Mouse (Mus musculus) frontal cortex, postnatal 10 days (tissue): ENCODE results near the gene Palm3.
A peak's percentile ranks its signal among the peaks of the same experiment; 100 is the strongest.
"Not testable (repeated sequence)": the region's sequence is repeated elsewhere in the genome, so short reads cannot be mapped to it uniquely, and the experiment has no call there.

Source experiments
- DNase-seq, 2 experiments: peaks; one replicate each; pipeline ENCODE4 v3.0.0; 2022; ENCODE audit warnings: low spot score in 2 of 2, mixed read lengths in 1 of 2

Gene Palm3

DNA sequence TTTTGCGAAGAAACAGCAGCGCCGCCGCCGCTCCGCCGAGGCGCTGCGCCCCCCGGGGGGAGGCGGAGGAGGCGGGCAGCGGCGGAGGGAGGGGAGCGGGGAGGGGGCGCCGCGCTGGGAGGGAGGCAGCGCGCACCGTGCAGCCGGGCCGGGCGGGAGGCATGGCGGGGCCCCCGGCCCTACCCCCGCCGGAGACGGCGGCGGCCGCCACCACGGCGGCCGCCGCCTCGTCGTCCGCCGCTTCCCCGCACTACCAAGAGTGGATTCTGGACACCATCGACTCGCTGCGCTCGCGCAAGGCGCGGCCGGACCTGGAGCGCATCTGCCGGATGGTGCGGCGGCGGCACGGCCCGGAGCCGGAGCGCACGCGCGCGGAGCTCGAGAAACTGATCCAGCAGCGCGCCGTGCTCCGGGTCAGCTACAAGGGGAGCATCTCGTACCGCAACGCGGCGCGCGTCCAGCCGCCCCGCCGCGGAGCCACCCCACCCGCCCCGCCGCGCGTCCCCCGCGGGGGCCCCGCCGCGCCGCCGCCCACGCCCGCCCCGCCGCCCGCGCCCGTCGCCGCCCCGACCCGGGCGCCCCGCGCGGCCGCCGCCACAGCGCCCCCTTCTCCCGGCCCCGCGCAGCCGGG lies 23.6 kb upstream of the Palm3 start, which contains the start of gene Samd1:
Samd1 (plus strand) TSS at position 162 of the 631 bp plus-strand sequence.
- DNase-seq, result peak in 1 of 2 experiments; percentile 65

DNA sequence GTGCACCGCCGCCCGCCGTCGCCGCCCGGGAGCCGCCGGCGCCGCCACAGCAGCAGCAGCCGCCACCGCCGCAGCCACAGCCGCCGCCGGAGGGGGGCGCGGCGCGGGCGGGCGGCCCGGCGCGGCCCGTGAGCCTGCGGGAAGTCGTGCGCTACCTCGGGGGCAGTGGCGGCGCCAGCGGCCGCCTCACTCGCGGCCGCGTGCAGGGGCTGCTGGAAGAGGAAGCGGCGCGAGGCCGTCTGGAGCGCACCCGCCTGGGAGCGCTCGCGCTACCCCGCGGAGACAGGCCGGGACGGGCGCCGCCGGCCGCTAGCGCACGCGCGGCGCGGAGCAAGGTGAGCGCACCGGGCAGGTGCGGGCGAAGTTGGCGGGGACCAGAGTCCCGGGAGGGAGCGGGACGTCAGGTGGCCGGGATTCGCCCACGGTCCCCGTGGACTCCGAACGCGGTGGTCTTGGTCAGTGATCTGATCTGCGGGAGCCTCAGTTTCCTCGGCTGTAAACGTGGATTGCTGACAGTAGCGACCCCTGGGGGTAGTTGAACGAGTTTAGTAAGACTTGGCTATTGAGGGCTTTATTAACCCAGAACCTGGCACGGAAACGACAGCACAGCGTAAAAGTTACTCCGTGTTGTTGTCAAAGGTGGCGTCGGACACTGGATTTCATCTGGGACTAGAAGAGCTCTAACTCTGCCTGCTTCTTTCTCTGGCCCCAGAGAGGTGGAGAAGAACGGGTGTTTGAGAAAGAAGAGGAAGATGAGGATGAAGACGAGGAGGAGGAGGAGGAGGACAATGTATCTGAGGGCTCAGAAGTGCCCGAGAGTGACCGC lies 22.8 kb upstream of the Palm3 start:
- peak in 1 of 2 experiments; percentile 64 for DNase-seq

DNA sequence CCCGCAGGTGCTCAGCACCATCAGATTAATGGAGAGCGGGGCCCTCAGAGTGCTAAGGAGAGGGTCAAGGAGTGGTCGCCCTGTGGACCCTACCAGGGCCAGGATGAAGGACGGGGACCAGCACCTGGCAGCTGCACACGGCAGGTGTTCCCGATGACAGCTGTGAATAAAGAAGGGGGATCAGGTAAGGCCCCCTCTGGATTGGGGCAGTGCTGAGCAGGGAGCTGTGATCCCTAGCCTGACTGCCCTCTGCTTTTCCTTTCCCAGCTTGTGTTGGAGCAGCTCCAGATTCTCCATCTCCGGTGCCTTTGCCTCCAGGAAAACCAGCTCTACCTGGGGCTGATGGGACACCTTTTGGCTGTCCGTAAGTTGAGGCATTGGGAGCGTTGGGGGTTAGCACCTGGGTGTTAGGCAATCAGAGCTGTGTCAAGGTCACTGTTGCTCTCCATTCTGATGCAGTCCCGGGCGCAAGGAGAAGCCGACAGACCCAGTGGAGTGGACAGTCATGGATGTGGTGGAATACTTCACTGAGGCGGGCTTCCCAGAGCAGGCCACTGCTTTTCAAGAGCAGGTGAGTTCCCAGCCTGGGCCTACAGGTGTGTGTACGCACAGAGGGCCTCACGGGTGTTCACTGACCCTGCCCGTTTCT lies 22.1 kb upstream of the Palm3 start:
- DNase-seq, result no peak

DNA sequence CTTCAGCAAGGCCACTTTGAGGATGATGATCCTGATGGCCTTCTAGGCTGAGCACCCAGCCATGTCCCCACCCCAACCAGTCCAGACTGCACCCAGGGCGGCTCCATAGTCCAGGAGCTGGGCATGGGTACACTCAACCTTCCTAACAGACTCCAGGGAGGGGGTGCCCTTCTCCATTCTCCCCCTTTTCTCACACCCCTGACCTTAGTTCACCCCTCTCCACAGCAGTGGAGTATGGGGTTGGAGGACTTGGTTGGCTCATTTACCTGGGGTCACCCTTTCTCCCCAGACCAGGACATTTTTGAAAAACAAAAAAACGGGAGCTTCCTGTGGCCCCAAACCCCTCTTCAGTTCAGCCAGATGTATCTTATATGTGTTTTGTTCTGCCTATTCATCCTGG lies 21.4 kb upstream of the Palm3 start:
- DNase-seq, result no peak

DNA sequence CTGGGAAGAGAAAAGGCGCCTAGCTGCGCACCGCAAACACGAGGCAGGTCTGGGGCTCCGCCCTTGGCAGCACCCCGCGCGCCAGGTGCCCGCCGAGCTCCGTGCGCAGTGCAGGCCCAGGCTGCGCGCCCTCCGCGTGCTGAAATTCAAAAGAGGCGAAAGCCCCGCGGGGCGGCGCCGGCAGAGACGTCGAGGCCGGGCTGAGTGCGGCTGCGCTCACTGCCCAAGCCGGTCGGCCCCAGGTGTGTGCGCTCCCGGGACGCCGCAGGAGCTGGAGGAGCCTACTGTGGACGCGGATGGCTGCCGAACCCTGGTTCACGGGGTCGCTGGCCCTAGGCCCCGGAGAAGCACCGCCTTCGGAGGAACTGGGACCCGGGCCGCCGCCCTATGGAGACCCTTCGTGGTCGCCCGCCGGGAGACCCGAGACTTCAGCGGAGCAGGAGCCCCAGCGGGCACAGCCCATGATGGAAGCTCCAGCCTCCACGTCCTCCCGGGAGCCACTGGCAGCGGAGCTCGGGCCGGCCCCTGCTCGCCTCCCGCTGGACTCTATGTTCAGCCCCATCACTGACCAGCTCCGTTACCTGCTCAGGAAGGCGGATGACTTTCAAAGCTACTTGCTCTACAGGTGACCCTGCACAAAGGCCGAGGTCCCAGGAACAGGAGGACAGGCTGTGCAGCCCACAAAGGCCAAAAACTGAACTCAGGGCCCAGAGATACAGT lies 19.8 kb upstream of the Palm3 start, which contains the start of gene 1700067K01Rik:
1700067K01Rik (plus strand) TSS at position 222 of the 720 bp plus-strand sequence.
- DNase-seq, result no peak

DNA sequence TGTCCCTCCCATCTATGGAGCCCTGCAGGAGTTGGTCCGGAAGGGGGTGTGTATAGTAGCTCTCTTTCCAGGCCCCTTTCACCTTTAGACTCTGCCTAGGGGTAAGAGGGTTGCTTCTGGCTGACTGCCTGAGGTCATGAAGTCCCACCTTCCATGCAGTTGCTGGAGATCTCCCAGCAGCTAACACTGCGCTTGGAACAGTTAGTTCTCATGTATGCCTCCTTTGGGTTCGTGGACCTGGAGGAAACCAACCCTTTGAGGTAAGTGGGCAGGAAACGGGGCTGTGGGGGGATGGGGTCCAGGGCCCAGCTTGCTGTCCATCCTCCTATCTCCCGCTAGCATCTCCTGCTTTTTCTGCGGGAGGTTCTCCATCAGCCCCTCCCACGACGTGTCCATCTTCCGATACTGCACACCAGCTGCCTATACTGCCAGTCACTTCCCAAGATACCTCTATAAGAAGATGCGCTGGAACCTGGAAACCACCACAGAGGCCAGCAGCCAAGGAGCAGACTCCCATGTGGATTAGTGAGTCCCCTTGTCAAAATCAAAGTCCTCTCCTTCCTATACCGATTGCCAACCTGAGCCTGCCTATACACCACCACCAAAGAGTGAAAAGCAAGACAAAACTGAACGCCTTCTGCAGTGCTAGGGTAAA lies 18.2 kb upstream of the Palm3 start:
- no peak for DNase-seq

DNA sequence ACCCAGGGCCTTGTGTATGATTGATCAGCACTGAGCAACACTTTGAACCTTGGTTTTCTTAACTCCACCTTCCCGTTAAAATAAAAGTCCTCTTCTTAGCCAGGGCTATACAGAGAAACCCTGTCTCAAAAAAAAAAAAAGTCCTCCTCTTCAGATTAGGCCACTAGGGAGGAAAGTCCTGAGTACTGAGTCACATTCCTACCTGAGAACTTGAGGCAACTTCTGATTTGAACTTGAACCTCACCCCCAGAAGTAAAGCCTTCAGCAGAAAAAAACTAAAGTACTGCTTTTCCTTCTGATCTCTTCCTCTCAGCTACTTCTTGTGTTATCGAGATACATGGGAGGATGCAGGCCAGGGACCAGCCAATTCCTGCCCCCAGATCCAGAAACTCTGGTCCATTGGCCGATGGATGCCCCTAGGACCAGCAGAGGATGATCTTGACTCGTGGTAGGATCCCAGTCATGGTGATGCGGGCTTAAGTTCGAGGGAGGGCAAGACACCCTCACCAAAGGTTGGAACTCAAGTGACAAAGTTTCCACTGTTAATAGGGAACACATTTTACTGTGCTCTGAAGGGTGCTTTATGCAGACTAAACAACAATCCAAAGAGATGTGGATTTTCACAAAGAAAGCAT lies 17.5 kb upstream of the Palm3 start:
- no peak for DNase-seq

DNA sequence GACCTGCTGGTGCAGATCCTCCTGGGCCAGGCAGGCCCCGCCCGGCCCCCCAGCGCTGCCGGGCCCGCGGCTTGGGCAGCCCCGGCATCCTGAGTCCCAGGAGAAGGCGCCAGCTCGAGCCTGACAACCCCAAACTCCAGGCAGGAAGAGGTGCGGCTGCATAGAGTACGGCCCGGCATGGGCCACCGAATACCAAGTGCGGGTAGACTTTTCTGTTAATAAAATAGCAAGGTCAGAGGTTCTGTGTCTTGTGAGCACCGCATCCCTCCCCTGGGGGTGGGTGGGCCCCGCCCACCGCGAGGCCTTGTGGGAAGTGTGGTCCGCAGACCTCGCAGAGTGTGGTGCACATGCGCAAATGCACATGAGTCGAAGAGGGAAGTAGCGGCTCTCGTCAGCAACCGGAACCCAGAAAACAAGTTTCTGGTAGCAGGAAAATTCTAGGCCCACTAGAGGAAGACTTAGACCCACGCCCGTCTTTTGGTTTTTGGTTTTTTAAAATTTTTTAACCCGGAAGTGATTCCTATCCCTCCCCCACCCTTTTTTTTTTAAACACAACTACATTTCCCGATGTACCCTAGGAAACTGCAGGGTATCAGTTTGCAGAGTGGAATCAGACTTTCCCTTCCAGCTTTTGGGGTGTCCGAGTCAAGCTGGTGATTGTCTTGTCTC lies 16.6 kb upstream of the Palm3 start:
- peak; percentile 90 to 91 for DNase-seq

DNA sequence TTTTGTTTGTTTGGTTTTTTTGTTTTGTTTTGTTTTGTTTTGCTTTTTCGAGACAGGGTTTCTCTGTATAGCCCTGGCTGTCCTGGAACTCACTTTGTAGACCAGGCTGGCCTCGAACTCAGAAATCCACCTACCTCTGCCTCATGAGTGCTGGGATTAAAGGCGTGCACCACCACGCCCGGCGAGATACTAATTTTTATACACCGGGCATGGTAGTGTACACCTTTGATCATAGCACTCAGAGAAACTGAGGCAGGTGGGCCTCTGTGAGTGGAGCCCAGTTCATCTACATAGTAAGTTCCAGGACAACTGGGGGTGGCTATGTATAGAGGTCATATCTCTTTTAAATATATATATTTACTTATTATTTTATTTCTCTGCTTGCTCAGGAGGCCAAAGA lies 15.8 kb upstream of the Palm3 start:
- not testable (repeated sequence) for DNase-seq

DNA sequence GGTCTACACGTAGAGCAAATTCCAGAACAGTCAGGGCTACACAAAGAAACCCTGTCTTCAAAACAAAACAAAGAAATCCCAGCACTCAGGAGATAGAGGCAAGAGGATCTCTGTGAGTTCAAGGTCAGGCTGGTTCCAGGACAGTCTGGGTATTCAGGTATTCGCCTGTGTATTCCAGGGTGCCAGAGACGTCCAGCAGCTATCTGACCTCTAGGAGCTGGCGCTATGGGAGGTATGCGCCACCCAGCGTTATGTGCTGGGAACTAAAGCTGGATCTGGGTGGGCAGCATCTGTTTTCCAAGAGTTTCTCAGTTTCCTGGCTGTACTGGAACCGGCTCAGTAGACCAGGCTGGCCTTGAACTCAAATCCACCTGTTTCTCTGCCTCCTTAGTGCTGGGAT lies 12.9 kb upstream of the Palm3 start:
- no peak for DNase-seq

DNA sequence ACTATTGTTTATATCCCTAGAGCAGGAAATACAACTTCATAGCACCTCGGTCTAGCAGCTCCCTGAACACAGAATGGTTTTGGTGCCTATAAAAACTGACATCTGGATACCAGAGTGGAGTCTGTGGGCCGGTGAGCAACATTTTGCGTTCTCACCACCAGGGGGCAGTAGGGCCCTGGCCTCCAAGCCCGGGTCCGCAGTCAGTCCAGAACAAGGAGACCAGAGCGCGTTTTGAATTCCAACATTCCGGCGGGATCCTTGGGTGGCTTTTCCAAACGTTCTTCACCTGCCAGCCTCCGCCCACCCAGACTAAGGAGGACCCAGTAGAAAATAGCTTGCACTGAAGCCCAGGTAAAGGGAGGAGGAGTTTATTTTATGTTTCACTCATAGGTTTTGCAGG lies 11.4 kb upstream of the Palm3 start:
- peak in 1 of 2 experiments; percentile 80 for DNase-seq

DNA sequence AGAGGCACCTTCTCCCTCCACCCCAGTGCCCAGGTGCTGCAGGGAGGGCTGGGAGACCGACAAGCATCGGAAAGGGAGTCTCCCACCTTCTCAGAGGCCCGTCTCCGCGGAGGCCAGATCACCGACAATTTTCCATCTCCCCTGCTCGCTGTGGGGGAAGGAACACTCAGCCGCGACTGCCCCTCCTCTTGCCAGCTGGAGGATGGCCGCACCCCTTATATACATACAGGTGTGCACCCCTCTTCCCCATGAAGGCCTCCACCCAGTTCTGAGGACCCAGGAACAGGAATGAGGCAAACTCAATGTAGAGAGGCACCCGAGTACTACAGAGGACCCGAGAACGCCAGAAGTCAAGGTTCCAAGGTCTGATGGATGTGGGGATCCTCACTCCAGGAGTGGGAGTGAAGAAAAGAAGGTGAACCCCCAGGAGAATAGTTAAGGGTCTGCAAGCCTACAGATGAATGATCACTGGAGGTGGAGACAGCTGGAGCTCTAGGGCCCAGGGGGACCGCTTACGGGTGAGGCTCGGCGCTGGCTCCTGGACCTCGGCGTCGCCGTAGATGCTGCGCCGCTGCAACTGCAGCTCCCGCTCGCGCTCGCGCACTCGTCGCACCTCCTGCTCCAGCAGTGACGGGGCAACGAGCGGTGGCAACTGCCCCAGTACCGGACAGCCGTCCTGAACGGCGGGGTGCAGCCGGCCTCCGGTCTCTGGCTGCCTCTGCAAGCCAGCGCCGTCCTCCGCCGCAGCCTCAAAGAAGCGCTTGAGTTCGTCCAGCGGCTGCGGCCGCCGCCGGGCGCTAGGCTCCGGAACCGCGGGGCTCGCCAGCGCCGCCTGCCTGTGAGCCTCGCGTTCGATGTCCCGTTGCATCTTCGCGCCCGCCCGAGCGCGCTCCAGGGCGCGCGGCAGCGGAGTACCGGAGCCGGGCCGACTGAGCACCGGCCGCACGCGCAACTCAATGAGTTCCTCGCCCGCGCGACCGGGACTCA lies 10.4 kb upstream of the Palm3 start:
- peak in 1 of 2 experiments; percentile 70 for DNase-seq

DNA sequence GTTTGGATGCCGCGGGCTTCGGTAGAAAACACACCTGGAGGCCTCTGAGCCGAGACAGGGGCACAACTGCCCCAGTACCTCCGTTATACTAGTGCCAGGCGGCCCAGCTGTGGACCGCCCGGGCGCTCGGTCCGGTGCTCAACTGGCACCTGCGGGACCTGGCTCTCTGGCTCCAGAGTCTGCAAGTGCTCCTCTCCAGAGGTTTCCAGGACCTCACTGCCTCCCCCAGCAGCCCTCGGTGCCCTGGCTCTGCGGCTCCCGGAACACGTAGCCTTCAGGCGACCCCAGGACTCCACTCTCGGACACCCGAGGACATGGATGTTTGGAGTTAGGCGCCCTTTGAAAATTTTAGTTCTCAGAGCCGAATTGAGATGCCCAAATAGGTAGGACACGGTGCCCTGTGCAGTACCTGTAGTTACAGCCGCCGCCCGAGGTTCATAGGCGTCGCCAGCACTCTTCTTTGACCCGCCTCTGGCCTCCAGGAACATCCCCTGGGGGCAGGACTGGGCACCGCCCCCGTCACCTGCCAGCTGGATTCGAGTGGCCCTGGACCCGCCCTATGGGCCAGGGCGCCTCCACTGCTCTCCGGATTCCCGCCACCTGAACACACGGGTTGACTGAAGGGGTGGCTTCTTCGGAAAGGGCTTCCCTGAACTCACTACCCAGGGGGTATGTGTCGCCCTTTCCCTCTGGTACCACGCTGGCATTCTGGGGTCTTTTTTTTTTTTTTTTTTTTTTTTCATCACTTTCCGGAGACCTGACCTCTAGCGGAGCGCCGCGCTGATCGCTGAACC lies 9.4 kb upstream of the Palm3 start, which contains the start of gene 2210011C24Rik:
2210011C24Rik (minus strand) TSS at position 467 of the 794 bp plus-strand sequence.
- no peak for DNase-seq

DNA sequence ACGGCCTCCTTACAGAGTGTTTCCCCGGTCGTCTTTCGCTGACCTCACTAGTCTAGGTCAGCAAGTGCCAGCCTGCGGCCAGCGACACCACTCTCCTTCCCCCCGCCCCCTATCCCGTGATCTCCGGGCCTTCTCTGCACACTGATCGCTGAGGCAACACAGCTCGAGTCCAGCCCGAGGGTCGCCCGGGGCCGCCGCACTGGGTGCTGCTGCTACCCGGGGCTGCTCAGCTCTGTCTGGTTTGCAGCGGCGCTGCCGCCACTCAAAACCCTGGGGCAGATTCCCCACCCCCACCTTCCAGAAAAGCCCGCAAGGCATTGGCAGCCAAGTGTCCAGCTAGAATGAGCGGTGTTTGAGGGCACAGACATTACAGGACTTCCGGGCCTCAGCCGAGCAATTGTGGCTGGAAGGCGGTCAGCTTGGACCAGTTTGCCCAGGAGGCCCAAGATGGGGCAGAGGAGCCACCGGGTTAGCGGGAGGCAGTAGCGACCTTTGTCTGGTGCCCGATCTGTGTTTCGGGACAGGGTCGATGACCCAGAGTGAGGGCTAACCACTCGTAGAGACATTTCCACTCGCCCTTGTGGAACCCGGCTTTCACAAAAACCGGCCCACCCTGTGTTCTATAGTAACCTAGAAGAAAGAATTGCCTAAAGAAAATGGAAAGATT lies 8.6 kb upstream of the Palm3 start:
- DNase-seq, result no peak

DNA sequence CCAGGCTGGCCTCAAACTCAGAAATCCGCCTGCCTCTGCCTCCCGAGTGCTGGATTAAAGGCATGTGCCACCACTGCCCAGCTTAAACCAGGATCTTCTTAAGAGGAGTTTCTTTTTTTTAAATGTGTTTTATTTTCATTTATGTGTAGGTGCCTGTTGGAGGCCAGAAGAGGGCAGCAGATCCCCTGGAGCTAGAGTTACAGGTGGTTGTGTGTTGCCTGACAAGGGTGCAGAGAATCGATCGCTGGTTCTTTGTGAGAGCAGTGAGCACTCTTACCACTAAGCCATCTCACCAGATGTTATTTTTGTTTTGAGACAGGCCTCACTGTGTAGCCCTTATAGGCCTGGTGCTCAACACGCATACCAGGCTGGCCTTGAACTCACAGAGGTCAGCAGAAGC lies 5.4 kb upstream of the Palm3 start:
- DNase-seq, result no peak

DNA sequence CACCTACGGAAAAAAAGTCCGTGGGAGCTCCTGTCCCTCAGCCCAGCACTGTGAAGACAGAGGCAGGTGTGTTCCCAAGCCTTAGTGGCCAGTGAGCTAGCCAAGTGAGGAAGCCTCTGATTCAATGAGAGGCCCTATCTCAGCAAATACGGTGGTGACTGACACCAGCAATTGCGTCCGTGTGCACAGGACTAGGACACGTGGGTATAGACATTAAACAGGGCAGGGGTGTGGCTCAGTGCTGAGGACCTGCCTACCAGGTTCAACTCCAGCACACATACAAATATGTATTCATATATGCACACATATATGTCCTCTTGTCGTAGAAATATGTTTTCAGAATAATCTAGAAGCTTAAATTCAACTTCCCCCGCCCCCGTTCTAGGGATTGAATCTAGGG lies 1.5 kb upstream of the Palm3 start:
- DNase-seq, result no peak

DNA sequence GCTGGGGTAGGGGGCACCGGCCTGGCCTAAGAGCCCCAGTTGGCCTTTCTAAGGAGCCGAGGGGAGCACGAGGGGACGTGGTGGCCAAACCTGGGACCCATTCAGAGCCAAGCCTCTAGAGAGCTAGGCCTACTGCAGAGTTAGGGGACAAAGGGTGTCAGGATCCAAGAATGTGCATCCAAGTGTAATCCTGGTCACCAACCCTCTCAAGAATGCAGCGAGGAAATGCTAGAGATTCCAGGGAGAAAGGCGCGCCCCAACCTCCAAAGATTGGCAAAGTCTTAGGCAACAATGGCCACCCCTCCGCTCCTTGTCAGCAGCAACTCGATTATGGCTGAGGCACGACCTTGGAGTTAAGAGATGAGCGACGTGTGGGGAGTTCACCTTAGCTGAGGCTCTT lies 298 bp downstream of the Palm3 start:
- DNase-seq, result no peak

DNA sequence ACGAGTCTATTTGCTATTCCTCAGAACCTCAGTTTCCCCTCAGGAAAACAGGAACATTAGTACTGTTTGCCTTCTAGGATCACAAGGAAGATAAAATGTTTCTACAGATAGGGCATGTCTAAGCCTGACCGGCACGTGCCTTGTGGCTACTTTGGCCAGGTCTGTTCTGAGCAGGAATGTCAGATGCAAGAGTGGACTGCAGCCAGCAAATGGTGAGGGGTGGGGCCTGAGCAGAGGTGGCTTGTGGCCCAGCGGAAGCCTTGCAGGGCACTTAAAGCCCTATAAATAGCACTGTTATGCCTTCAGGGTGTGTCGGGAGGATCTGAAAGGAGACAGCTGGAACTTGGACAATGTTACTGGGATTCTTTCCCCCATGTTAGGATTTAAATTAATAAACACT lies 1.8 kb downstream of the Palm3 start:
- no peak for DNase-seq
